Mouse (Mus musculus) c-Kit-positive CD71-negative TER-119-negative erythroid progenitor cells, embryonic 14.5 days (primary cell): ENCODE measurements around the gene Gpr35.

Source experiments
- DNase-seq: peaks from one replicate; pipeline ENCODE4 v3.0.0-alpha.2; 2013; ENCODE audit warnings: low read depth

The Gpr35 gene

DNA sequence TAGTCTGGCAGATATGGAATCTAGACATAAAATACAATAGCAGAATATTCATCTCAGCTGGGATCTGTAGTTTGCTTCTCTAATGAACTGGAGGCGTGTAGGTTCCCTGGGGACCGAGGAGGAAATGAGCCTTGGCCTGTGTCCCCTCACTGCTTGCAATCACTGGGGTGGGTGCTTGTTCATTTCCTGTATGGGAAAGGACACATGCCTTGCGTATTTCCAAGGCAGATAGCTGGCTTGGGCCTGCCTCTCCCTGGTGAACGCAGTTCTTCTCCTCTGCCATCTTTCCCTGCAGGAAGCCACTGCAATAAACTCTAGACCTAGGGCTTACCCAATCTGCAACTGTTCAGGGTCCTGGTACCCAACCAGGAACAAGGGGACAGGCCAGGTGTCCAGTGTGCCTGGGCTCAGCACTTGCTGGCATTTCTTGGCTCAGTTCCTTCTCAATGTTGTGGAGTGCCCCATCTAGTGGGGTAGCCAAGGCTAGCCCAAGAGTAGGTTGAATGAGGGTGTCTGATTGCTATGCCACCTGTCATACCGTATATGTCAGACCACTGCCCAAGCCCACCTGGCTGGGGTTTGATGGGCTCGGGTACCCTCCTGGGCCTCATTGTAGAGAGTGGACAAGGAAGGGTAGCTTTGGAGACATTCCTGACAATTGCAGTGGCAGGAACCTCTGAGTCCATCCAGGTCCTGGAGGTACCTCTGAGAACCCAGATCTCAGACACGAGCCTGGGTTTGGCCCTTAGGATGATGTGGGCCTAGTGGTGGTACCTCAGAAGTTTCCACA is 30.6 kb downstream of the Gpr35 start:
- no peak for DNase-seq

DNA sequence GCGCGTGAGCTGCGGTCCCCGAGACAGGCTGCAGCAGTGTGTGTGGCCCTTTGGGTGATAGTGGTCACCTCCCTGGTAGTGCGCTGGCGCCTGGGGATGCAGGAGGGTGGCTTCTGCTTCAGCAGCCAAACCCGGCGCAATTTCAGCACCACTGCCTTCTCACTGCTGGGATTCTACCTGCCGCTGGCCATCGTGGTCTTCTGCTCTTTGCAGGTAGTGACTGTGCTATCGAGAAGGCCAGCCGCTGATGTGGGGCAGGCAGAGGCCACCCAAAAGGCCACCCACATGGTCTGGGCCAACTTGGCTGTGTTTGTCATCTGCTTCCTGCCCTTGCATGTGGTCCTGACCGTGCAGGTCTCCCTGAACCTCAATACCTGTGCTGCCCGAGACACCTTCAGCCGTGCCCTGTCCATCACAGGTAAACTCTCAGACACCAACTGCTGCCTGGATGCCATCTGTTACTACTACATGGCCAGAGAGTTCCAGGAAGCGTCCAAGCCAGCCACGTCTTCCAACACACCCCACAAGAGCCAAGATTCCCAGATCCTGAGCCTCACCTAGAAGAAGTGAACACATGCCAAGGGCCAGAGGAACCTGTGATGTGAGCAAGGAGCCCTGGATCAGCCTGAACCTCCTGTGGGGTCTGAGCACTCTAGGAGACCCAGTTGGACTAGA is 32.4 kb downstream of the Gpr35 start:
- no peak for DNase-seq

DNA sequence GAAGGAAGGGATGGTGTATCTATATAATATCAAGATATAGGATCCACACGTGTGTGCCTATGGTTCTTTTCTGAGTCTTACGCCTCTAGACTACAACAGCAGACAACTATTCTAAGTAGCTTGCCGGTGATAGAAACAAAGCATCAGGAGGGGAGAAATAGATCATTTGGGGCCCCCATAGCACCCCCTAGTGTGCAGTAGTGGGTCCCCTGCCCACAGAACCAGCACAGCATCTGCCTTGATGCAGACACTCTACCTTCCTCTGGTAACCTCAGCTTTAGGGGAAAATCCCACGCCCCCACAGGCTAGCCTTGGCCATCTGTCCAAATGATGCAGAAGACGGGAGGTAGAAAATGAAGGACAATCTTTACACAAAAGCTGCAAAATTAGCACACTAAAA is 34.3 kb downstream of the Gpr35 start:
- DNase-seq, result no peak

DNA sequence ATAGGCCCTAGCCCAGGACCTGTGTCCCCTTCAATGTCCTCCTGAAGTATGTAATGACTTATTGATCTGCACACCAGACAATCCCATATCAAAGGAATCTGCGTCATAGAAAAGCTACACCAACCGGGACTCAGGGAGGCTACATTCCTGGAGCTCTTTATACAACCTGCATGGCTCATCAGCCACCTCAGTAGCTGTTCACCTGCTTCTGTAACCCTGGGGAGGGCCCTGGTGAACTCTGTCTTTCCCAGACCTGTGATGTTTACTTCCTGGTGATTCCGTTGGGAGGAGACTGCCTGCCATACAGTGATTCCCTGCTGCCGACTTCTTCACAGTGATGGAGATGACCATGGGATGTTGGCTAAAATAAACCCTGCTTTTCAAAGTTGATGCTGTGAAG is 38.2 kb downstream of the Gpr35 start:
- no peak for DNase-seq

DNA sequence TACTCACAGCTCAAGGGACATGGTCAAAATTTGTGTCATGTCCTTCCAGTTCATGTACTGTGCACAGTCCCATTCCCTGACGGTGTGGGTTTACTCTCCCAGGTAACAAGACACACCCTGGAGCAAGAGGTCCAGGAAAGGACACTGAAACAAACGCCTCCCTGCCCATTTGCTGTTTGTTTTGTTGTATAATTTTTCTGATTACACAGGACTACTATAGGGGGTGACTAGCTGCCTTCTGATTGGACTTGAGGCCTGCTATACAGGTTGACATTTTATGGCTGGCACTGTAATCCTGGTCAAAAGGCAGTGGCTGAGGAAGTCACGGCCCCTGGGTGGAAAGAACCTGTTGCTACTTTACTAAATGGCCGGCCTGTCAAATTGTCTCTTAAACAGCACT is 39.2 kb downstream of the Gpr35 start:
- no peak for DNase-seq

DNA sequence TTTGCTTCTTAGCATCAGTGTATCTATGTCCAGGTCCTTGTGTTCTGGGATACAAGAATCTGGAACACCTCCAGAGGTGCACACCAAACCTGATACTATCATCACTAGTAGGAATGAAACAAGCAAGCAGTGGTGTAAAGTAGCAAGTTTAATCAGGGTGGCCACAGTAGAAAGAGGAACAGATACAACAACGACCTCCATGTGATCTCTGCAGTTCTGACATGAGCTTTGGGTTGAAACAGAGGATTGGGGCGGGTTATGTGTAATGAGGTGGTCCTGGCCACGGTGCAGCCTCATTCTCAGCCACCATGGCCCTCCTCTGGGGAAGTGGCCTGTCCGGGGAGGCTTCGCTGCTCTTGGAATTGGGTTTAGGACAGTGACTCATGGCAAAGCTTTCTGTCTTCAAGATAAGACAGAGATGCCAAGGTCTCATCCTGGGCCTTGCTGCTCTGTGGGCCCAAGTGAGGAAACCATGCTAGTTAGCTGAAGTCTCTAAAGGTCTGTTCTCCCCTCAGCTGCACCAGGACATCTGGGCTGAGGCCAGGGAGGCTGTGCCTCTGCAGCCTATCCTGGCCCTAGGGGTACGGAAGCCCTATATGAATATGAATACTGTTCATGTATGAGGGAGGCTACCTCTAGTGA is 41.7 kb downstream of the Gpr35 start:
- no peak for DNase-seq

DNA sequence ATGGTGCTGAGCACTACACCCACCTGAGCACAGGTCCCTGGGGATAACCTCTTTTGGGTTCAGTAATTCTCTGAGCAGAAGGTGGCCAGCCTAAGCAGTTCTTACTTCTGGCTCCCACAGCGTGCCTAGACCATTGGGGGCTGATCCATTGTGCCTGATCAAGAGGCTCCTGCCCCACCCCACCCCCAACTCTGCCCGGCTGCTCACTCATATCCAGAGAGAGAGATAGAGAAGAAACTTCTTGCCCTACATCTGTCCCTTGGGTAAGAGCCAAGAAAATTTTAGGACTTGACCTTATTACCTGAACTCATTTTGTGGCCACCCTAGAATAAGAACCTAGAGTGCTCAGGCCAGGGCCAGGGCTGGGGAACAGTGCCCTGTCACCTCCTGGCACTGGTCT is 42.2 kb downstream of the Gpr35 start:
- DNase-seq, result no peak

DNA sequence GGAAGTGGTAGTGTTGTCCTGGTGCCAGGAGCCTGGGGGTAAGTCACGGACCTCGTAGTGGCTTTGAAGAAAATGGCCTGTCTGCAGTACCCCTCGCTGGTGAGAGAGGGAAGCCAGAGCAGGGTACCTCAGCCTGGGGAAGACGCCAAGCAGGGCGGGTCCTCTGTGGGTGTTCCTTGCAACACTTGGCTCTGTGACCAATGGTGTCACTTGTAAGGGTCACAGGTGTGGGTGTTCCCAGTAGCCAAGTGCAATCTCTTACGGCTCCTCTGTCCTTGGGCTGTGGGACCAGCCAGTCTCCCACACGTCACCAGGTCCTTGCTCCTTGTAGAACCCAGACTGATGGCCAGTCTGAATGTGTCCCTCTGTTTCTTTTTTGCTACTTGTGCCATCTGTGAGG is 55.4 kb downstream of the Gpr35 start, which contains the start of gene Aqp12:
Gene Aqp12 (plus strand): TSS at position 274 of the 400 bp plus-strand sequence.
- no peak for DNase-seq

DNA sequence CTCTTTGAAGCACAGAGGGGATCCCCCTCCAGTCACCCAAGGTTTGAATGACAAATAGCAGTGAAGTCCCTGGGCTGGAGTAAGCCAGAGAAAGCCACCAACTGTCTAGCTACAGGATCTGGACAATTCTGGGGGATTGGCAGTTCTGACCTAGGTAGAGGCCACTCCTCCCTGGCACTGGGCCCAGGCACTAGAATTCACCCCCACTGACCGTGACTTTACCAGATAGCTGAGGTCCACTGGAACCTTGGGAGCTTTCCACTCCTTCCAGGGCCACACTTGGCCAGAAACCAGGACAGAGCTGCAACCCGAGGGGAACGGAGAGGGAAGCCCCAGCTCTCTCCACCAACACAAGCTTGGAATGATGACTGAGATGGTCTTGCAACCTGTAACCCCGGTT is 58.5 kb downstream of the Gpr35 start:
- no peak for DNase-seq

DNA sequence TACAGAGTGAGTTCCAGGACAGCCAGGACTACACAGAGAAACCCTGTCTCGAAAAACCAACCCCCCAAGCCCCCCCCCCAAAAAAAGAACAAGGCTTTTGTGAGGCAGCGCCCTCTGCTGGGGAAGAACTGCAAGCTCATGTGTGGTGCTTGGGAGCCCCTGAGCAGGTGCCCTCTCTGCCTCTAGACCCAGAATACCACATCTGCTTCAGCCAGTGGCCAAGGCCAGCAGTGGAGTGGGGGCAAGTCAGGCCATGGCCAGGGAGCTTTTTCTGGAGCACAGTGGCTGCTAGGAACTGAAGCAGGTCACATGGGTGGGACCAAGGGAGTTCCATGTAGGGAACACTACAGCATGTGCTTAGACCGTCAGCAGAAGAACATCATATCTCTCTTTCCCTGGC is 60.1 kb downstream of the Gpr35 start:
- no peak for DNase-seq

DNA sequence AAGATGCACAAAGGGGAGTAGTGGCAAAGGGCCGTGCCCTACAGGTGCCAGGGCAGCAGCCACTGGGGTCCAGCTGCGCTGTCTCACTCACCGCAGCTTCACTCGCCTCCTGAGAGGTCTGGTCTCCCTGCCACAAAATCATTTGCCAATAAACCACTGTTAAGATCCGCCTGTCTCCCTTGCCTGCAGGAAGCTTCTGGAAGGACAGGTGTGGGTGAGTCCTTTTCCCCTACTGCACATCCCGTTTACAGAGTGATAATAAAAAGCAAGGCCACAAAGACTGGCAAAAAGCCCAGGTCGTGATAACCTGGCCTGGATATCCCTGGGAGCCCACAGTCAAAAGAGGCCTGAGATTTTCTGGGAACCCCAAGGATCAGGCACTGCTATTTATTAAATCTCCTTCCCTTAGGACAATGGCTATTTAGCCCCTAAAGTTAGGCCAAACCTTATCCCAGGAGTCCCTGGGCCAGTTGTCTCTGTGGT is 61.5 kb downstream of the Gpr35 start:
- DNase-seq, result no peak

DNA sequence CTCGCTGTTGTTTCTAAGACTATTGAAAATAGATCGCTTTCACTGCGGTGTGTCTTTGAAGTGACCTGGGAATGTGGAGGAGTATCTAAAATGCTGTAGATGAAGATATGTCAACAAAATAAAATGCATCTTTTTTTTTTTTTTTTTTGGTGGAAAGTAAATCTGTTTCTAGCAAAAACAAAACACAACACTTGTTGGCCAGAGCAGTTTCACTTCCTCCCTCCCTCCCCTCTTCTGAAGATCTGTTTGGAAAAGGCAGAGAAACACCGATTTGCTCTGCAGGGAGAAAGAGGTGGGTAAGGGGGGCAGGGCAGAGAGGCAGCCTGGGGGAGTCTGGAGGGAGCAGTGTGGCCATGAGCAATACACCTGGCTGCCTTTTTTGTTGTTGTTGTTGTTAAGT is 62.7 kb downstream of the Gpr35 start:
- no peak for DNase-seq

DNA sequence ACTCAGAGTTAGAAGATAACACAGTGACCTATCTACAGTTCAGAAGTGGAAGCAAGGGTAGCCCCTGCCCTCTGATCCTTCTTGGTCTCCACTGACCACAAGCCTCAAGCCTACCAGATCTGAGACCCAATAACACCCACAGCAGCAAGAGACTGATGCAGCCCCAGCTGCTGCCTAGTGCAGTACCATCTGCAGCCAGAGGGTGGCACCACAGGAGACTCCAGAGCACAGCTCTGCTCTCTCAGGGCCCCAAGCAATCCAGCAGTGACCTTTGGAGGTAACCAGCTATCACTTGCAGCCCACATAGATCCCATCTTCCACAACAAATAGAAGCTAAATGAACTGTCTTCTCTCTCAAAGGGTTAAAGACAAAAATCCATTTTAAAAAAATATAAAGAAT is 63.8 kb downstream of the Gpr35 start:
- peak; percentile 45 for DNase-seq

DNA sequence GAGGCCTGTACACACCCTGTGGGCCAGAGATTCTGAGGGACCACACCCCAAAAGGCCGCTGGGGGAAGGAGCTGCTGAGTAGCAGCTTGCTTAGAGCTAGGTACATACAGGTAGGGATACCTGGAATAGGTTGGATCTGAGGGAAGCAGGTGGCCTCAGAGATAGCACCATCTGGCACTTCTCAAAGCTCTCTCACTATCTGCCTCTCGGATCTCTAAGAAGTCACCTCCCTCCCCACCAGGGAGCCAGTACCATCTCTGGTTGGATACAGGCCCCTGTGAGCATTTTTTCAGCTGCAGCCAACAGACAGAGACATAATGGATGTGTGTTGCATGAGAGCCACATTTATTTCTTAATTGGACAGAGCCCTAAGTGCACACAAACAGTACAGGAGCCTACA is 64.5 kb downstream of the Gpr35 start:
- no peak for DNase-seq

DNA sequence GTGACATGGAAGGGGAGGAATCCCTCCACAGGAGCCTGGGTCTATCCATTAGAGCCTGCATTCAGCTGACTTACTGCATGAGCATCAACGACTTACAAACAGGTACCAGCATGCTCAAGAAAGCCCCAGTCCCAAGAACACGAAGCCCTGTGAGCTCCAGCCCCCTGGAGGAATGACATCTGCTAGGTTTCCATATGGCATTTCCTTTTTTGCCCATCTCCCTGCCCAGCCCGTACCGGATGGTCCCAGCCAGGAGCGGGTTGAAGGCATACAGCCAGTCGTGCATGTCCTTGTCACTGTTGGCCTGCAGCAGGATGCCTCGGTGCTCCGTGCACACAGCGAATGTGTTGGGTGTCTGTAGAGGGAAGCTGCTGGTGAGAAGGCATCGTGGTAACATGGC is 68.1 kb downstream of the Gpr35 start:
- DNase-seq, result no peak

DNA sequence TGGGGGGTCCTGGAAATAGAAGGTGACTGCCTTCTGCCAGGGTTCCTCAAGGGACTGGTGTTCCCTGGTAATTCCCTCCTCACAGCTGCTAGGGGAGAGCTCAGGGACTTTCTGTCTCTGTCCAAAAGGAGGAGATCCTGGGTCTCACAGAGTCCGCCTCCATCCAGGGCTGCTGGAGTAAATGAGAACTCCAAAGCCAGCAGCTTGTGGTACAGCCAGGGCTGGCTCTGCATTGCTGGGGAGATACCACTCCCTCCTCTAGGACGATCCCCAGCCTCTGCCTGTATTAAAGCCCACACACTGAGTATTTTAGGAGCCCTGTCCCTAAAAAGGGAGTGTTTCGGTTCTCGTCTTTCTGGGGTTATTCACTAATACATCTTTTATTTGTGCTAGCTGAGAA is 69.9 kb downstream of the Gpr35 start:
- no peak for DNase-seq

DNA sequence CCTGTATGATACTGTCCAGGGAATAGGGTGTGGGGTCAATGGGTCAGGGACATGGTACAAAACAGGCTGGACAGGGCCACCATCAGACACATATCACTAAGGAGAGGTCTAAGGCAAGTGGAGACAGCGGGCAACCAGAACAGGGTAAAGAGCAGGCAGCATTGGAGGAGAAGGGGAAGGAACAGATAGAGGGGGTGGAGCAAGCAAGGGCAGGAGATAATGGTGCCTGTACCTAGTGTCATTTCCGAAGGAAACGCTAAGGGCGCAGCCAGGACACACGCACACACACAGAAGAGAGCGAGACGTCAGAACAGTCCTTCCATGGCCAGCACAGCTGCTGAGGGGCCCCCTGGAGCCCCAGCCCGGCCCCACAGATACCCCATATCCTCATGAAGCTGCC is 75.9 kb downstream of the Gpr35 start:
- no peak for DNase-seq

DNA sequence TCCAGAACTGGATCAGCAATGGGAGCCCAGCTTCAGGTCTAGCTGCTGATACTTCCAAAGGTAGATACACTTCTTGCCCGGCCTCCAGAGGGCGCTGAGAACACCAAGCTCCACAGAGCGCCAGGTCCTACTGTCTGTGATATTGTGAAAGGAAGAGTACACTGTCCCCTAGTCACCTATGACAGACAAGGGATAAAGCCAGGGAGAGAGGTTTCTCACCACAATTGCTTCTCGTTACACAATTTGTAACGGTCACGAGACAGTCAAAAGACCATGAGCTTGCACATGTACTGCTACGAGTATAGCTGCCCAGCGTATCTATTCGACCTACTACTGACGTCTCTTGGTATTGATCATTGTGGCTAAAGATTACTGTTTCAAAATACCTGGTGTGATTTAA is 78.7 kb downstream of the Gpr35 start:
- no peak for DNase-seq

DNA sequence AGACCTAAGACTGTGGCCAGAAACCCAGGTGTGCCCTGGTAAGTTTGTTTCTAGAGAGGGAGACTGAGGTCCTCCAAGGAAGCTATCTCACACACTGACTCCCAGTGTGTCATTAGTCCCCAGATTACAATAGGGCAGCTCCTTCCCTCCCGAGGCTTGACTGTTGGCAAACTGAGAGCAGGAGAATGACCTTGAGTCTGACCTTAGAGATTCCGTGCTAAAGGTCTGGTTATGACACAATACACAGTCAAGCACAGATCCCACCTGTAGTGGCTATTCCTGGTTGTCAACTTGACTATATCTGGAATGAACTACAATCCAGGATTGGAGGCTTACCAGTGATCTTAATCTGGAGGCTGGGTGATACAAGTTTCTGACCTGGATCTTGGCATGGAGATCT is 79.4 kb downstream of the Gpr35 start:
- no peak for DNase-seq

DNA sequence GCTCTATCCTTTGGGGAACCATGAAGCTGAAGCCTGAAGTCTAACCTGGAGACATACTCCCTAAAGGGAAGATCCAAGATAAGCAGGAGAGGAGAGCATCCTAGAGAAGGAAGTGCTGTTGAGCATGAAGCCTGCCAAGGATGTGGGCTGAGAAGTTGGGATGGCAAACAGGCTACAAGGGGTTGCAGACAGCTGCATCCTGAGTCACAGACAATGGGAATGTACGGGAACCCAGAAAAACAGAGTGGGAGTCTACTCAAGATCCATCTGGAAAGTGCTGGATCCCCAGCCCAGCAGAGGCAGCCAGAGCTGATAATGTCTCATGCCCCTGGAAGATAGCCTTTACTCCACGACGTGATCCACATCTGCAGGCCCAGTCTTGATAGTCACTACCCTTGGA is 80.5 kb downstream of the Gpr35 start:
- no peak for DNase-seq

DNA sequence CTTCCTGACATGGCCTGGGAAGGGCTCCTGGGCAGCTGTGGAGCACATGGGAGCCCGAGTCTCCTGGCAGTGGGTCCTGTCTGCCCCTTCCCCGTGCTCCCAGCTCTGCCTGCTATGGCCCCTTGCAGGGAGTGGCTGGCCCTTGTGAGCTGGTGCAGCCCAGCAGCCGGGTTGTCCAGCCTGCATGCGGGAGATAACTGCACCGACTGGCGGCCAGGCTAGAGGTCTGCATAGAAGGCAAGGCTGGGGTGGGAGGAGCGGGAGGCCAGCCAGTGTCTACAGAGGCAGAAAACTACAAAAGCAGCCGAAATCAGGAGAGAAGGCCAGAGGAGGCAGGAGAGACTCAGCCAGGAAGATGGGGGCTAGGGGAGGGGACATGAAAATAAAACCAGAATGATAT is 83.3 kb downstream of the Gpr35 start:
- no peak for DNase-seq

DNA sequence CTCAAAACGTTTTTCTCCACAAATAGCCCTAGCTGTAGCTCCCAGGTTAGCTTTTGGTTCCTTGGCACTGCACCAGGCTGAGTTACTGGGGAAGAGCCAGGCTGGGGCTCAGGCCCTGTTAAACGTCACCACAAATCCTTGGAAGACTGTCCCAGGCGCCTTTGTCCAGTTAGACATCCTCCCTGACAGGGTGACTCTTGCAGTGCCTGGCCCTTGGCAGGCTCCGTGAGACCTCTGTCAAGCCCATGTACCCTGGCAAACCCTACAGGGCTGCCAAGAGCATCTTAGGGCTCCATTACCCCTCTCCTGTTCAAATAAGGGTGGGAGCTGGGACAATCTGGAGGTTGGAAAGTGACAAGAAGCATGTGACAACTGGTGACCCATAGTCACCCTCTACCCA is 85.3 kb downstream of the Gpr35 start:
- DNase-seq, result no peak
